Mouse (Mus musculus) liver, embryonic 12.5 days (tissue): ENCODE results near the gene Osbp2. TPM values are rescaled to one million over a fixed set of nuclear protein-coding genes. Genes with fewer than 3 reads are reported as not detected.

Source experiments
- ATAC-seq: fragments of 200-750 bp; cut with Nextera tagmentation; 2 replicates; pipeline ENCODE4 v1.8.0; 2017; ENCODE audit warnings: moderate number of reproducible peaks, mild to moderate bottlenecking, moderate library complexity
- H3K27ac ChIP-seq: fragments of 300-500 bp; sonication (generic); 2 replicates; pipeline ENCODE4 v1.5.1; 2016; ENCODE audit warnings: mild to moderate bottlenecking
- H3K27me3 ChIP-seq: fragments of 300-500 bp; sonication (generic); replicated peaks from 2 replicates; pipeline ENCODE4 v1.6.1; 2016; ENCODE audit warnings: mild to moderate bottlenecking, moderate library complexity
- H3K36me3 ChIP-seq: fragments of 300-500 bp; sonication (generic); 2 replicates; pipeline ENCODE4 v1.6.1; 2016; ENCODE audit warnings: mild to moderate bottlenecking, moderate library complexity
- H3K4me1 ChIP-seq: fragments of 300-500 bp; sonication (generic); 2 replicates; pipeline ENCODE4 v1.6.1; 2016
- H3K4me2 ChIP-seq: fragments of 300-500 bp; sonication (generic); 2 replicates; pipeline ENCODE4 v1.6.1; 2016; ENCODE audit warnings: mild to moderate bottlenecking, moderate library complexity
- H3K4me3 ChIP-seq: fragments of 300-500 bp; sonication (generic); 2 replicates; pipeline ENCODE4 v1.5.1; 2016; ENCODE audit warnings: mild to moderate bottlenecking, moderate library complexity
- H3K9ac ChIP-seq: fragments of 300-500 bp; sonication (generic); 2 replicates; pipeline ENCODE4 v1.6.1; 2016; ENCODE audit warnings: mild to moderate bottlenecking, moderate library complexity
- H3K9me3 ChIP-seq: fragments of 300-500 bp; sonication (generic); replicated peaks from 2 replicates; pipeline ENCODE4 v1.6.1; 2016; ENCODE audit warnings: mild to moderate bottlenecking, moderate library complexity
- WGBS: fragments of 180-500 bp; shearing (Covaris S2); methylation state at CpG from one replicate; pipeline ENCODE4 v1.1.7; 2016; ENCODE audit not compliant: insufficient replicate concordance; 5-methylcytosine and 5-hydroxymethylcytosine counted together
- polyA plus RNA-seq: library from polyadenylated mRNA; unstranded; fragments of >200 nt; fragmentation: Nextera tagmentation; extraction: Ambion mirVana; gene quantifications from 2 replicates; pipeline ENCODE4 v1.2.1, GENCODE M21; 2016

Gene Osbp2
- polyA plus RNA-seq, 1 experiment from 2014 or later, result 0.15 TPM

GRCm38 (mm10) chr11:3741183-3741582, 122.5 kb downstream of the Osbp2 start:
- ATAC-seq, result no peak
- Histone ChIP-seq H3K4me2 (no peak overlapping the region), H3K27ac (no peak overlapping the region), H3K27me3 (peaks cover 10% of the 10 kb centered on the region; the same call in 1 of the 2 replicates), H3K4me1 (no peaks in the 10 kb centered on the region), H3K36me3 (no peaks in the 10 kb centered on the region), H3K4me3 (no peak overlapping the region), H3K9ac (no peak overlapping the region), H3K9me3 (no peaks in the 10 kb centered on the region)
- 72% methylated on average over 12 of the region's 12 CpGs for WGBS

- Histone ChIP-seq H3K9ac (no peak overlapping the region), H3K4me2 (no peak overlapping the region), H3K4me3 (no peak overlapping the region), H3K9me3 (no peaks in the 10 kb centered on the region), H3K4me1 (no peaks in the 10 kb centered on the region), H3K27ac (no peak overlapping the region), H3K36me3 (no peaks in the 10 kb centered on the region), H3K27me3 (peaks cover 3% of the 10 kb centered on the region; the same call in 1 of the 2 replicates)
- ATAC-seq, result no peak
- WGBS, result 51% methylated on average over 2 of the region's 2 CpGs
Observed at GRCm38 (mm10) chr11:3738778-3739177, 124.9 kb downstream of the Osbp2 start.

- Histone ChIP-seq H3K9ac (no peak overlapping the region), H3K27ac (no peak overlapping the region), H3K36me3 (no peaks in the 10 kb centered on the region), H3K4me3 (no peak overlapping the region), H3K9me3 (no peaks in the 10 kb centered on the region), H3K27me3 (no peaks in the 10 kb centered on the region; the same call in 1 of the 2 replicates), H3K4me2 (no peak overlapping the region), H3K4me1 (no peaks in the 10 kb centered on the region)
- 60% methylated on average over 11 of the region's 11 CpGs for WGBS
- no peak for ATAC-seq
Observed at GRCm38 (mm10) chr11:3735715-3736114, 128.0 kb downstream of the Osbp2 start.

- WGBS, result 71% methylated on average over 14 of the region's 14 CpGs
- Histone ChIP-seq H3K27me3 (no peaks in the 10 kb centered on the region; the same call in 1 of the 2 replicates), H3K9me3 (no peaks in the 10 kb centered on the region), H3K4me1 (no peaks in the 10 kb centered on the region), H3K4me2 (no peak overlapping the region), H3K9ac (no peak overlapping the region), H3K36me3 (no peaks in the 10 kb centered on the region), H3K27ac (no peak overlapping the region), H3K4me3 (no peak overlapping the region)
- no peak for ATAC-seq
Observed at GRCm38 (mm10) chr11:3733933-3734636, 129.6 kb downstream of the Osbp2 start.

- Histone ChIP-seq H3K9me3 (no peaks in the 10 kb centered on the region), H3K4me3 (no peak overlapping the region), H3K36me3 (no peaks in the 10 kb centered on the region), H3K4me1 (no peaks in the 10 kb centered on the region), H3K4me2 (no peak overlapping the region), H3K9ac (no peak overlapping the region), H3K27ac (no peak overlapping the region), H3K27me3 (no peaks in the 10 kb centered on the region; the same call in 1 of the 2 replicates)
- ATAC-seq, result no peak
- WGBS, result 60% methylated on average over 4 of the region's 4 CpGs
Observed at GRCm38 (mm10) chr11:3731469-3731868, 132.2 kb downstream of the Osbp2 start.

GRCm38 (mm10) chr11:3727438-3728105, 136.1 kb downstream of the Osbp2 start:
- H3K4me3 ChIP-seq, result no peak overlapping the region
- no peak overlapping the region for H3K9ac ChIP-seq
- H3K27ac ChIP-seq, result no peak overlapping the region
- 59% methylated on average over 9 of the region's 9 CpGs for WGBS
- no peak for ATAC-seq
- H3K4me1 ChIP-seq, result no peaks in the 10 kb centered on the region
- H3K4me2 ChIP-seq, result no peak overlapping the region
- no peaks in the 10 kb centered on the region for H3K9me3 ChIP-seq
- H3K36me3 ChIP-seq, result no peaks in the 10 kb centered on the region
- no peaks in the 10 kb centered on the region; the same call in 1 of the 2 replicates for H3K27me3 ChIP-seq

GRCm38 (mm10) chr11:3725331-3726054, 138.2 kb downstream of the Osbp2 start:
- WGBS, result 42% methylated on average over 10 of the region's 10 CpGs
- H3K36me3 ChIP-seq, result no peaks in the 10 kb centered on the region
- no peak overlapping the region for H3K27ac ChIP-seq
- no peak overlapping the region for H3K9ac ChIP-seq
- no peak for ATAC-seq
- H3K9me3 ChIP-seq, result no peaks in the 10 kb centered on the region
- no peak overlapping the region for H3K4me2 ChIP-seq
- no peaks in the 10 kb centered on the region for H3K4me1 ChIP-seq
- H3K4me3 ChIP-seq, result no peak overlapping the region
- H3K27me3 ChIP-seq, result 0 out of 2 replicates have a peak, but pooled peaks cover 2% of the 10 kb centered on the region

GRCm38 (mm10) chr11:3724726-3725125, 139.0 kb downstream of the Osbp2 start:
- no peak overlapping the region for H3K4me2 ChIP-seq
- no peaks in the 10 kb centered on the region for H3K9me3 ChIP-seq
- no peaks in the 10 kb centered on the region for H3K36me3 ChIP-seq
- 0 out of 2 replicates have a peak, but pooled peaks cover 2% of the 10 kb centered on the region for H3K27me3 ChIP-seq
- no peak overlapping the region for H3K4me3 ChIP-seq
- no peak overlapping the region for H3K9ac ChIP-seq
- no peaks in the 10 kb centered on the region for H3K4me1 ChIP-seq
- H3K27ac ChIP-seq, result no peak overlapping the region
- ATAC-seq, result no peak
- WGBS, result 46% methylated on average over 5 of the region's 5 CpGs

GRCm38 (mm10) chr11:3723910-3724309, 139.8 kb downstream of the Osbp2 start:
- no peak overlapping the region for H3K4me2 ChIP-seq
- no peaks in the 10 kb centered on the region for H3K36me3 ChIP-seq
- H3K27ac ChIP-seq, result no peak overlapping the region
- H3K9ac ChIP-seq, result no peak overlapping the region
- 62% methylated on average over 4 of the region's 4 CpGs for WGBS
- H3K9me3 ChIP-seq, result no peaks in the 10 kb centered on the region
- H3K4me3 ChIP-seq, result no peak overlapping the region
- 0 out of 2 replicates have a peak, but pooled peaks cover 2% of the 10 kb centered on the region for H3K27me3 ChIP-seq
- ATAC-seq, result no peak
- no peaks in the 10 kb centered on the region for H3K4me1 ChIP-seq

GRCm38 (mm10) chr11:3722861-3723260, 140.8 kb downstream of the Osbp2 start:
- Histone ChIP-seq H3K9me3 (no peaks in the 10 kb centered on the region), H3K27ac (no peak overlapping the region), H3K9ac (no peak overlapping the region), H3K27me3 (0 out of 2 replicates have a peak, but pooled peaks cover 2% of the 10 kb centered on the region), H3K4me3 (no peak overlapping the region), H3K4me1 (no peaks in the 10 kb centered on the region), H3K4me2 (no peak overlapping the region), H3K36me3 (no peaks in the 10 kb centered on the region)
- 36% methylated on average over 3 of the region's 3 CpGs for WGBS
- ATAC-seq, result no peak

GRCm38 (mm10) chr11:3722036-3722435, 141.7 kb downstream of the Osbp2 start:
- Histone ChIP-seq H3K27me3 (0 out of 2 replicates have a peak, but pooled peaks cover 2% of the 10 kb centered on the region), H3K27ac (no peak overlapping the region), H3K36me3 (no peaks in the 10 kb centered on the region), H3K9ac (no peak overlapping the region), H3K4me3 (no peak overlapping the region), H3K9me3 (no peaks in the 10 kb centered on the region), H3K4me2 (no peak overlapping the region), H3K4me1 (no peaks in the 10 kb centered on the region)
- ATAC-seq, result no peak
- 59% methylated on average over 3 of the region's 3 CpGs for WGBS

GRCm38 (mm10) chr11:3716662-3717061, 147.0 kb downstream of the Osbp2 start:
- H3K36me3 ChIP-seq, result no peaks in the 10 kb centered on the region
- H3K9me3 ChIP-seq, result no peaks in the 10 kb centered on the region
- ATAC-seq, result no peak
- H3K27me3 ChIP-seq, result 0 out of 2 replicates have a peak, but pooled peaks cover 2% of the 10 kb centered on the region
- H3K4me3 ChIP-seq, result no peak overlapping the region
- no peaks in the 10 kb centered on the region for H3K4me1 ChIP-seq
- no peak overlapping the region for H3K27ac ChIP-seq
- no peak overlapping the region for H3K9ac ChIP-seq
- H3K4me2 ChIP-seq, result no peak overlapping the region
- WGBS, result 64% methylated on average over 6 of the region's 6 CpGs
